Mouse (Mus musculus) heart, adult 2 months (tissue): Measurements from ENCODE around the gene Sim1.

Experiments
- CTCF ChIP-seq: fragments of 200-600 bp; IDR thresholded peaks from 2 replicates; pipeline ENCODE4 v1.8.1; 2022; ENCODE audit warnings: antibody characterized with exemption, mild to moderate bottlenecking, moderate library complexity
- EP300 ChIP-seq: fragments of 200-500 bp; IDR thresholded peaks from 2 replicates; pipeline ENCODE4 v1.6.1; 2011; ENCODE audit warnings: low read depth, low read length, control low read depth; ENCODE audit not compliant: insufficient read depth
- POLR2A ChIP-seq: fragments of 200-500 bp; IDR thresholded peaks from 2 replicates; pipeline ENCODE4 v1.6.1; 2011; ENCODE audit warnings: mild to moderate bottlenecking, low read depth, low read length, control low read depth; ENCODE audit not compliant: insufficient read depth

GRCm38 (mm10) chr10:50910400-50910799 lies 15.8 kb downstream of the Sim1 start:
- TF ChIP-seq EP300 (no peak), CTCF (no peak), POLR2A (no peak)
